Mouse (Mus musculus): ENCODE data around the gene Mtx3. TPM values are rescaled to one million over a fixed set of nuclear protein-coding genes. Genes with fewer than 3 reads are reported as not detected.
"Not testable (repeated sequence)": the region's sequence is repeated elsewhere in the genome, so short reads cannot be mapped to it uniquely, and the experiment has no call there.

Gene Mtx3
- total RNA-seq (2021): 10 to 100 TPM in 1 of 2 experiments, 1 to 10 TPM in 1; 8.1 to 12.0 TPM
- long read RNA-seq, experiment 1, partial matches to known transcripts: 0 of 2 reads
- long read RNA-seq, experiment 1, other reads (novel, unspliced or antisense): 2 of 2 reads
- long read RNA-seq, experiment 2: 0 reads

- DNase-seq: peak; percentile 89
Measured at GRCm38 (mm10) chr13:92844586-92845221, at the start of gene Mtx3. TSS of gene Mtx3 (plus strand) at chr13:92844760.

- DNase-seq: no peak
Measured at GRCm38 (mm10) chr13:92798830-92799229, 45.7 kb upstream of the Mtx3 start.

- no peak for DNase-seq
Measured at GRCm38 (mm10) chr13:92799306-92799925, 45.1 kb upstream of the Mtx3 start.

- DNase-seq: no peak
Measured at GRCm38 (mm10) chr13:92806785-92807184, 37.8 kb upstream of the Mtx3 start.

GRCm38 (mm10) chr13:92807849-92808248 lies 36.7 kb upstream of the Mtx3 start:
- DNase-seq: no peak

- DNase-seq: not testable (repeated sequence)
Measured at GRCm38 (mm10) chr13:92810592-92810991, 34.0 kb upstream of the Mtx3 start.

- no peak for DNase-seq
Measured at GRCm38 (mm10) chr13:92816329-92816728, 28.2 kb upstream of the Mtx3 start.

GRCm38 (mm10) chr13:92817357-92817756 lies 27.2 kb upstream of the Mtx3 start:
- DNase-seq: no peak

- peak; percentile 13 for DNase-seq
Measured at GRCm38 (mm10) chr13:92828820-92829219, 15.7 kb upstream of the Mtx3 start.

- DNase-seq: no peak
Measured at GRCm38 (mm10) chr13:92833162-92833561, 11.4 kb upstream of the Mtx3 start.

- DNase-seq: no peak
Measured at GRCm38 (mm10) chr13:92846438-92846837, 1.9 kb downstream of the Mtx3 start.

GRCm38 (mm10) chr13:92847336-92847735 lies 2.8 kb downstream of the Mtx3 start:
- no peak for DNase-seq

GRCm38 (mm10) chr13:92848002-92848401 lies 3.4 kb downstream of the Mtx3 start:
- no peak for DNase-seq

GRCm38 (mm10) chr13:92855901-92856300 lies 11.3 kb downstream of the Mtx3 start:
- DNase-seq: no peak

GRCm38 (mm10) chr13:92858808-92859207 lies 14.2 kb downstream of the Mtx3 start:
- DNase-seq: no peak

GRCm38 (mm10) chr13:92859959-92860358 lies 15.4 kb downstream of the Mtx3 start:
- DNase-seq: no peak

- no peak for DNase-seq
Measured at GRCm38 (mm10) chr13:92865358-92865757, 20.8 kb downstream of the Mtx3 start.

- DNase-seq: no peak
Measured at GRCm38 (mm10) chr13:92866680-92867079, 22.1 kb downstream of the Mtx3 start.

GRCm38 (mm10) chr13:92879514-92879913 lies 35.0 kb downstream of the Mtx3 start:
- DNase-seq: no peak

GRCm38 (mm10) chr13:92879933-92880332 lies 35.4 kb downstream of the Mtx3 start:
- DNase-seq: no peak

- no peak for DNase-seq
Measured at GRCm38 (mm10) chr13:92880589-92880988, 36.0 kb downstream of the Mtx3 start.

GRCm38 (mm10) chr13:92882271-92882985 lies 37.9 kb downstream of the Mtx3 start:
- peak; percentile 66 for DNase-seq

Measured in gastrocnemius, postnatal 10 days (tissue).